Mouse (Mus musculus) left cerebral cortex, adult 2 months (tissue): ENCODE results near the gene Suds3. TPM values are rescaled to one million over a fixed set of nuclear protein-coding genes. Genes with fewer than 3 reads are reported as not detected.
A peak's percentile ranks its signal among the peaks of the same experiment; 100 is the strongest.

ENCODE experiments used
- DNase-seq, 2 experiments: peaks; one replicate each; pipeline ENCODE4 v3.0.0; 2021 to 2022; ENCODE audit warnings: low spot score in 2 of 2, mixed read lengths in 1 of 2; ENCODE audit errors: extremely low spot score in 1 of 2
- H3K27ac ChIP-seq: fragments of 200-600 bp; 2 replicates; pipeline ENCODE4 v1.8.1; 2022
- H3K4me3 ChIP-seq: fragments of 200-600 bp; 2 replicates; pipeline ENCODE4 v1.8.1; 2022
- CTCF ChIP-seq: fragments of 200-600 bp; IDR thresholded peaks from 2 replicates; pipeline ENCODE4 v1.8.1; 2022; ENCODE audit warnings: antibody characterized with exemption, mild to moderate bottlenecking, moderate library complexity
- intact Hi-C: fragments of 180-260 bp; cut with DNase I; formaldehyde crosslinking; loops from one replicate; pipeline ENCODE4 v1.15.1; 2025
- total RNA-seq, 2 experiments: library from RNA; stranded (reverse); gene quantifications; 2 replicates each; pipeline ENCODE4 v1.2.3; 2021

Suds3 gene
- total RNA-seq, 2 experiments from 2014 or later, result 117 to 141 TPM

- Histone ChIP-seq H3K27ac (no peak overlapping the region), H3K4me3 (no peak overlapping the region)
- no peak for TF ChIP-seq CTCF
- intact Hi-C loops, result no loop called here
- DNase-seq, result no peak
These were observed 19.1 kb upstream of the Suds3 start for GRCm38 (mm10) chr5:117134889-117135456.

GRCm38 (mm10) chr5:117134066-117134888 lies 18.4 kb upstream of the Suds3 start:
- DNase-seq, result no peak
- intact Hi-C loops, result no loop called here
- Histone ChIP-seq H3K4me3 (no peak overlapping the region), H3K27ac (no peak overlapping the region)
- TF ChIP-seq CTCF, result no peak

GRCm38 (mm10) chr5:117133446-117134065 lies 17.6 kb upstream of the Suds3 start:
- intact Hi-C loops, result no loop called here
- Histone ChIP-seq H3K27ac (no peak overlapping the region), H3K4me3 (no peak overlapping the region)
- no peak for TF ChIP-seq CTCF
- no peak for DNase-seq

GRCm38 (mm10) chr5:117130726-117131125 lies 14.8 kb upstream of the Suds3 start:
- Histone ChIP-seq H3K4me3 (no peak overlapping the region), H3K27ac (no peak overlapping the region)
- intact Hi-C loops, result no loop called here
- no peak for DNase-seq
- no peak for TF ChIP-seq CTCF

GRCm38 (mm10) chr5:117127051-117127450 lies 11.1 kb upstream of the Suds3 start:
- intact Hi-C loops, result no loop called here

GRCm38 (mm10) chr5:117125482-117126346 lies 9.8 kb upstream of the Suds3 start:
- TF ChIP-seq CTCF, result no peak
- no peak for DNase-seq
- no peak overlapping the region for H3K27ac ChIP-seq

More at GRCm38 (mm10) chr5:117127051-117127450, 11.1 kb upstream of the Suds3 start:
- no peak for DNase-seq
- H3K27ac ChIP-seq, result no peak overlapping the region
- no peak for TF ChIP-seq CTCF
- H3K4me3 ChIP-seq, result no peak overlapping the region

GRCm38 (mm10) chr5:117123840-117124239 lies 7.9 kb upstream of the Suds3 start:
- intact Hi-C loops, result no loop called here
- no peak for TF ChIP-seq CTCF

More at GRCm38 (mm10) chr5:117125482-117126346, 9.8 kb upstream of the Suds3 start:
- intact Hi-C loops, result no loop called here
- H3K4me3 ChIP-seq, result no peak overlapping the region

GRCm38 (mm10) chr5:117123102-117123501 lies 7.2 kb upstream of the Suds3 start:
- DNase-seq, result no peak
- Histone ChIP-seq H3K27ac (no peak overlapping the region), H3K4me3 (no peak overlapping the region)
- TF ChIP-seq CTCF, result no peak
- intact Hi-C loops, result no loop called here

More at GRCm38 (mm10) chr5:117123840-117124239, 7.9 kb upstream of the Suds3 start:
- no peak overlapping the region for H3K27ac ChIP-seq
- no peak overlapping the region for H3K4me3 ChIP-seq
- DNase-seq, result no peak

- no peak for DNase-seq
- TF ChIP-seq CTCF, result no peak
- H3K4me3 ChIP-seq, result peak overlapping the region; percentile 92
- intact Hi-C loops, result loop anchor here (2.0 kb wide), 1 partner anchor 17 kb away; no protein-coding TSS in a partner anchor
- no peak overlapping the region for H3K27ac ChIP-seq
These were observed 5.7 kb upstream of the Suds3 start for GRCm38 (mm10) chr5:117121657-117122056.

GRCm38 (mm10) chr5:117120489-117121466 lies 4.9 kb upstream of the Suds3 start:
- no peak for TF ChIP-seq CTCF
- H3K27ac ChIP-seq, result peak overlapping the region; percentile 58
- intact Hi-C loops, result loop anchor here (1.0 to 2.0 kb wide), 2 partner anchors 18 to 120 kb away; no protein-coding TSS in a partner anchor

More at GRCm38 (mm10) chr5:117120489-117121466, 4.9 kb upstream of the Suds3 start:
- DNase-seq, result no peak
- H3K4me3 ChIP-seq, result peak overlapping the region; percentile 92
